Comparison of ENCODE assay signal across 10 mouse cellular contexts in the genomic region with DNA sequence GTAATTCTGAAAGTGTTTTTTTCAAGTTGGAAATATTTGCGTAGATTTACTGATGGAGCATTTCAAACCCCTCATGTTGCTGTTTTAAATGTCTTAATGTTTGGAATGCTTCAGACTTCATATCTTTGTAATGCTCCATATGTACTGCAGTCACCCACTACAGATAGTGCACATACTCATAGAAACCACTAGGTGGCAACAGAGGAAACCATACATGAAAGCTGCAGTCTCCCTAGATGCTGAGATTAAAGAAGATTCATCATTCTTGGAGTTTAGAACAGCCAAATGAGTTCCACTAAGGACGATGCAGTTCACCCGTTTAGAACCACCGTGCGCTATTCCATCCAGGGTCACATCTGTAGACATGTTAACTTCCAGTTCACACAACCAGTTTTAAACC. TPM values are rescaled to one million over a fixed set of nuclear protein-coding genes. Genes with fewer than 3 reads are reported as not detected.
DNase-seq lines count a peak whose midpoint lies in the region; ATAC-seq and TF ChIP-seq lines count a peak whose summit lies in the region.
"Had no signal": no experiment of that assay in that cellular context is flagged by ENCODE, and none has a peak within 500 bp of the region (broad histone marks: within the 10 kb centered on the region; RNA-seq: fewer than 3 reads in every experiment).

No protein-coding gene starts in this region.

- H3K9ac ChIP-seq in neural tube, embryonic 11.5 days (ENCODE audit: low read length) = no peak overlapping the region
- H3K9ac ChIP-seq in embryonic facial prominence, embryonic 14.5 days (ENCODE audit: low read depth, low read length) = no peak overlapping the region
- no peak overlapping the region for H3K9ac ChIP-seq in limb, embryonic 14.5 days (ENCODE audit: low read depth, low read length, severe bottlenecking)

- no peaks in the 10 kb centered on the region for H3K9me3 ChIP-seq in neural tube, embryonic 11.5 days (ENCODE audit: control insufficient read depth, low read length)
- H3K9me3 ChIP-seq in embryonic facial prominence, embryonic 14.5 days (ENCODE audit: control insufficient read depth, low read length) = no peaks in the 10 kb centered on the region
- no peaks in the 10 kb centered on the region for H3K9me3 ChIP-seq in limb, embryonic 14.5 days (ENCODE audit: control insufficient read depth, low read length)

- peak; percentile 10 for DNase-seq in gastrocnemius, adult 18-20 months (ENCODE audit: low spot score)
- DNase-seq in gastrocnemius, postnatal 14 days = no peak
- DNase-seq in neural tube, embryonic 11.5 days (ENCODE audit: low spot score) = peak; percentile 10
- DNase-seq in neural tube, embryonic 10.5 days (ENCODE audit: extremely low spot score, low spot score) = no peak
- DNase-seq in embryonic facial prominence, embryonic 14.5 days (ENCODE audit: low spot score) = peak; percentile 67
- peak; percentile 56 for DNase-seq in limb, embryonic 14.5 days (ENCODE audit: low spot score)
- peak; percentile 63 for DNase-seq in splenic B cell, adult 2 months (ENCODE audit: low read depth, low spot score)
- DNase-seq in adrenal gland, adult 18-20 months (ENCODE audit: low spot score in 2 of 2) = no peak

- H3K4me1 ChIP-seq in neural tube, embryonic 11.5 days (ENCODE audit: control insufficient read depth, insufficient read depth, low read length) = peaks cover 2% of the 10 kb centered on the region; the same call in 1 of the 2 replicates
- H3K4me1 ChIP-seq in embryonic facial prominence, embryonic 14.5 days (ENCODE audit: control insufficient read depth, insufficient read depth, low read length) = peaks cover 7% of the 10 kb centered on the region; the same call in 1 of the 2 replicates
- H3K4me1 ChIP-seq in limb, embryonic 14.5 days (ENCODE audit: control insufficient read depth, insufficient read depth, low read length) = 0 out of 2 replicates have a peak, but pooled peaks cover 6% of the 10 kb centered on the region

- H3K27ac ChIP-seq in neural tube, embryonic 11.5 days (ENCODE audit: low read depth, low read length) = no peak overlapping the region
- H3K27ac ChIP-seq in embryonic facial prominence, embryonic 14.5 days (replicated peaks; ENCODE audit: low read depth, low read length) = no peak overlapping the region
- no peak overlapping the region for H3K27ac ChIP-seq in limb, embryonic 14.5 days (replicated peaks; ENCODE audit: low read depth, low read length)

- no peak overlapping the region for H3K4me3 ChIP-seq in neural tube, embryonic 11.5 days (ENCODE audit: low read depth, low read length)
- no peak overlapping the region for H3K4me3 ChIP-seq in embryonic facial prominence, embryonic 14.5 days (ENCODE audit: low read depth, low read length)
- no peak overlapping the region for H3K4me3 ChIP-seq in limb, embryonic 14.5 days (replicated peaks; ENCODE audit: low read length)

- TF ChIP-seq POLR2A in limb, embryonic 14.5 days (IDR thresholded peaks at IDR 0.05; ENCODE audit: borderline replicate concordance, extremely low read depth, insufficient read depth, insufficient read length) = no peak

- H3K36me3 ChIP-seq in neural tube, embryonic 11.5 days (ENCODE audit: control insufficient read depth, insufficient read depth, low read length) = no peaks in the 10 kb centered on the region
- H3K36me3 ChIP-seq in embryonic facial prominence, embryonic 14.5 days (ENCODE audit: control insufficient read depth, insufficient read depth, low read length) = no peaks in the 10 kb centered on the region
- no peaks in the 10 kb centered on the region for H3K36me3 ChIP-seq in limb, embryonic 14.5 days (ENCODE audit: control insufficient read depth, insufficient read depth, low read length)
- no peaks in the 10 kb centered on the region for H3K36me3 ChIP-seq in splenic B cell, adult 2 months (ENCODE audit: control insufficient read depth, insufficient read depth, low read length, poor library complexity, severe bottlenecking)

- no peaks in the 10 kb centered on the region for H3K27me3 ChIP-seq in neural tube, embryonic 11.5 days (ENCODE audit: control insufficient read depth, insufficient read depth, low read length)
- no peaks in the 10 kb centered on the region for H3K27me3 ChIP-seq in embryonic facial prominence, embryonic 14.5 days (replicated peaks; ENCODE audit: control insufficient read depth, insufficient read depth, low read length)
- H3K27me3 ChIP-seq in limb, embryonic 14.5 days (ENCODE audit: control insufficient read depth, insufficient read depth, low read length) = no peaks in the 10 kb centered on the region
- no peaks in the 10 kb centered on the region; the same call in 1 of the 2 replicates for H3K27me3 ChIP-seq in splenic B cell, adult 2 months (ENCODE audit: control insufficient read depth, insufficient read depth, low read length, poor library complexity, severe bottlenecking)

- intact Hi-C loops in gastrocnemius, postnatal 14 days (cut with DNase I; ENCODE audit: low total_unique reads) = no loop called here

- WGBS in neural tube, embryonic 11.5 days = 14% methylated on average over 5 of the region's 5 CpGs
- WGBS in embryonic facial prominence, embryonic 14.5 days = 13% methylated on average over 5 of the region's 5 CpGs
- 13% methylated on average over 5 of the region's 5 CpGs for WGBS in limb, embryonic 14.5 days

- ATAC-seq in neural tube, embryonic 11.5 days (ENCODE audit: insufficient read depth, low FRiP score, low TSS enrichment) = peak; percentile 62; the same call in 1 of the 2 replicates
- ATAC-seq in embryonic facial prominence, embryonic 14.5 days (ENCODE audit: low read depth) = peak; percentile 65
- peak; percentile 65; the same call in 1 of the 2 replicates for ATAC-seq in limb, embryonic 14.5 days (ENCODE audit: low FRiP score, low read depth)

- no peak overlapping the region for H3K4me2 ChIP-seq in neural tube, embryonic 11.5 days (ENCODE audit: low read depth)
- no peak overlapping the region for H3K4me2 ChIP-seq in embryonic facial prominence, embryonic 14.5 days (ENCODE audit: low read depth, low read length)
- 0 out of 2 replicates have a peak overlapping the region, but pooled peaks have one; percentile 1 for H3K4me2 ChIP-seq in limb, embryonic 14.5 days (replicated peaks; ENCODE audit: low read depth, low read length, severe bottlenecking)

RNA-seq across cellular contexts. Expression of a gene that starts 0.8 kb away (rescaled TPM):
- not detected for total RNA-seq in gastrocnemius, adult 18-20 months (2021)
- not detected for total RNA-seq in gastrocnemius, postnatal 14 days (2021)
- not detected in 2 replicates for polyA plus RNA-seq in neural tube, embryonic 11.5 days (2014; fragmentation: Nextera tagmentation; extraction: Ambion mirVana)
- polyA plus RNA-seq in embryonic facial prominence, embryonic 14.5 days (2014; fragmentation: Nextera tagmentation; extraction: Ambion mirVana) = 0.89 TPM in 1 of 2 replicates, not detected in the other
- polyA plus RNA-seq in limb, embryonic 14.5 days (2012; rRNA removed) = not detected in 2 replicates
- polyA plus RNA-seq in limb, embryonic 14.5 days (2014; fragmentation: Nextera tagmentation; extraction: Ambion mirVana) = not detected in 2 replicates
- total RNA-seq in adrenal gland, adult 18-20 months (2021) = not detected
- polyA plus RNA-seq: large intestine, adult 2 months; stomach, embryonic 16.5 days had no signal

RNA-seq across cellular contexts. Expression of a gene that starts 7.5 kb away (rescaled TPM):
- total RNA-seq in gastrocnemius, adult 18-20 months (2021) = not detected
- total RNA-seq in gastrocnemius, postnatal 14 days (2021) = not detected
- not detected in 2 replicates for polyA plus RNA-seq in neural tube, embryonic 11.5 days (2014; fragmentation: Nextera tagmentation; extraction: Ambion mirVana)
- 0.12 and 0.18 TPM in 2 replicates for polyA plus RNA-seq in embryonic facial prominence, embryonic 14.5 days (2014; fragmentation: Nextera tagmentation; extraction: Ambion mirVana)
- polyA plus RNA-seq in limb, embryonic 14.5 days (2012; rRNA removed) = not detected in 2 replicates
- not detected in 2 replicates for polyA plus RNA-seq in limb, embryonic 14.5 days (2014; fragmentation: Nextera tagmentation; extraction: Ambion mirVana)
- not detected for total RNA-seq in adrenal gland, adult 18-20 months (2021)
- polyA plus RNA-seq: large intestine, adult 2 months; stomach, embryonic 16.5 days had no signal

RNA-seq across cellular contexts. Expression of a gene that starts 17.2 kb away (rescaled TPM):
- total RNA-seq in gastrocnemius, adult 18-20 months (2021) = 100 to 1,000 TPM; 154 to 162 TPM
- total RNA-seq in gastrocnemius, postnatal 14 days (2021) = 100 to 1,000 TPM in 1 of 2 experiments, 10 to 100 TPM in 1; 98.6 to 107 TPM
- 147 and 150 TPM in 2 replicates for polyA plus RNA-seq in neural tube, embryonic 11.5 days (2014; fragmentation: Nextera tagmentation; extraction: Ambion mirVana)
- polyA plus RNA-seq in embryonic facial prominence, embryonic 14.5 days (2014; fragmentation: Nextera tagmentation; extraction: Ambion mirVana) = 138 and 141 TPM in 2 replicates
- polyA plus RNA-seq in limb, embryonic 14.5 days (2012; rRNA removed) = 55.3 and 86.2 TPM in 2 replicates
- polyA plus RNA-seq in limb, embryonic 14.5 days (2014; fragmentation: Nextera tagmentation; extraction: Ambion mirVana) = 146 and 148 TPM in 2 replicates
- 100 to 1,000 TPM in 1 of 2 experiments, 10 to 100 TPM in 1; 88.4 to 101 TPM for total RNA-seq in adrenal gland, adult 18-20 months (2021)

RNA-seq across cellular contexts. Expression of a gene that starts 59.7 kb away (rescaled TPM):
- total RNA-seq in gastrocnemius, adult 18-20 months (2021) = under 1 TPM; 0.25 to 0.59 TPM
- under 1 TPM; 0.64 to 0.92 TPM for total RNA-seq in gastrocnemius, postnatal 14 days (2021)
- polyA plus RNA-seq in neural tube, embryonic 11.5 days (2014; fragmentation: Nextera tagmentation; extraction: Ambion mirVana) = 0.13 and 0.19 TPM in 2 replicates
- polyA plus RNA-seq in embryonic facial prominence, embryonic 14.5 days (2014; fragmentation: Nextera tagmentation; extraction: Ambion mirVana) = 1.4 TPM in 2 replicates
- polyA plus RNA-seq in limb, embryonic 14.5 days (2012; rRNA removed) = 0.27 and 0.29 TPM in 2 replicates
- 0.51 and 0.54 TPM in 2 replicates for polyA plus RNA-seq in limb, embryonic 14.5 days (2014; fragmentation: Nextera tagmentation; extraction: Ambion mirVana)
- under 1 TPM; 0.32 to 0.33 TPM for total RNA-seq in adrenal gland, adult 18-20 months (2021)

Comparison
In these comparisons a context has a peak if more than half of its experiments do, and no peak if none do; other contexts are left out.
1. DNase-seq: peak in gastrocnemius, adult 18-20 months (single experiment), neural tube, embryonic 11.5 days (single experiment), embryonic facial prominence, embryonic 14.5 days (single experiment), limb, embryonic 14.5 days (single experiment) and splenic B cell, adult 2 months (single experiment); none in gastrocnemius, postnatal 14 days (single experiment), neural tube, embryonic 10.5 days (single experiment) and adrenal gland, adult 18-20 months (0 of 2).
2. Peak in every context shown above with its lines, with median percentiles within 50 percentile points of each other: ATAC-seq.